Mouse (Mus musculus) cerebellum, adult 2 months (tissue): Measurements from ENCODE around the gene Meltf.

Source experiments
- CTCF ChIP-seq: fragments of 200-500 bp; IDR thresholded peaks from 2 replicates; pipeline ENCODE4 v1.5.1; 2011; ENCODE audit warnings: low read depth, mild to moderate bottlenecking, control low read depth, low read length, moderate library complexity, borderline replicate concordance; ENCODE audit not compliant: insufficient read depth
- POLR2A ChIP-seq: fragments of 200-500 bp; IDR thresholded peaks from 2 replicates; pipeline ENCODE4 v1.6.1; 2011; ENCODE audit warnings: low read length, control low read depth, borderline replicate concordance; ENCODE audit not compliant: insufficient read depth

DNA sequence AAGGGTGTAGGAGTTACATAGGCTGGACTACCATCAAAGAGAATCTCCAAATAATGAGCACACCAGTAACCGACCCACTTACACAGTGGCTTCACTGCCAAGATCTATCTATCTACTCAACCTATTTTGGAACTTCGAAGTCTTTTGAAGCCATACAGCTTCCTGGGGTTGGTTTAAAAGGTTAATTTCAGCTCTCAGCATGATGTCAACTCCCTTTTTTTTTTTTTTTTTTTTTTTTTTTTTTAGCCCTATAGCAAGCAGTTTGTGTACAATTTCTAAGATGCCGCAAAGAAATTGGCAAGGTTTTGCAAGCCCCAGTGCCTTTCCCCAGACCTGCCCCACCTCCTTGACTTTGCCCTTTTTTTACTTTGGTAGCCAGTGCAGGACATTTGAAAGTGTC, 13.4 kb upstream of the Meltf start:
- TF ChIP-seq CTCF (no peak), POLR2A (no peak)
